Mouse (Mus musculus): ENCODE data around the gene Pde4c. TPM values are rescaled to one million over a fixed set of nuclear protein-coding genes. Genes with fewer than 3 reads are reported as not detected.

Pde4c gene
- total and polyA plus RNA-seq, 2 experiments from 2014 or later, result 0.39 to 0.77 TPM

DNA sequence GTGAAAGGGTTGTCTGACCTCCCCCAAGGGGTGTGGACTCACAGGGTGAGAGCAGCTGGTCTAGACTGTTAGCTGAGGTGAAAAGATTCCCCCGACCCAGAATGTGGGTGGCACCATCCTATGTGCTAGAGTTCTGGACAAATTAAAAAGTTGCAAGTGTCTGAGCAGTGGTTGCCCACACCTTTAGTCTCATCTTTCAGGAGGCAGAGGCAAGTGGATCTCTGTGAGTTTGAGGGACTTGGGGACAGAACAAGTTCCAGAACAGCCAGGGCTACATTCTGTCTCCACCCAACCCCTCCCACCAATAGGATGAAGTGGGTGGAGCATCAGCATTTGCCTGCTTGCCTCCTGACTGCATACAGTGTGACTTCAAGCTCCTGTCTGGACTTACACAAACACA, 38.6 kb downstream of the Pde4c start:
- no peak for ATAC-seq (ENCODE audit: low FRiP score)
- H3K36me3 ChIP-seq (ENCODE audit: insufficient read depth, low read length), result peaks cover 18% of the 10 kb centered on the region
- WGBS, result 92% methylated on average over 1 of the region's 1 CpGs

DNA sequence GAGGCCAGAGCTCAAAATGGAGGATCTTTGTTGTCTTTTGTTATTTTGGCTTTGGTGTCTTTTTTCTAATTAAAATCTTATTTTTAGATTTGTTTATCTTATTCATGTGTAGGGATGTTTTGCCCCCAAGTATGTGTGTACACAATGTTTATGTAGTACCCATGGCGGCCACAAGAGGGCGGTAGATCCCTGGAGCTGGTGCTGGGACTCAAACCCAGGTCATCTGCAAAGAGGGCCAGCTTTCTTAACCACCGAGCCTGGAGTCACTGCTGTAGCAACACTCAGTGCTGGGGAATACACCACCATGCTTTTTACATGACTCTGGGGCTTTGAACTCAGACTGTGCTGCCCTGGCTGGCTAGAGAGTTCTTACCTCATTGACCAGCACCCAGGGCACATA, 39.8 kb downstream of the Pde4c start:
- ATAC-seq (ENCODE audit: low FRiP score) (no peak), DNase-seq (ENCODE audit: low spot score) (peak; percentile 21)
- peaks cover 18% of the 10 kb centered on the region for H3K36me3 ChIP-seq (ENCODE audit: insufficient read depth, low read length)
- 9% methylated on average over 3 of the region's 3 CpGs for WGBS
- H3K9me3 ChIP-seq (ENCODE audit: low read length), result no peaks in the 10 kb centered on the region
- no peak overlapping the region for H3K4me3 ChIP-seq (ENCODE audit: low read depth, low read length)
- TF ChIP-seq CTCF (IDR thresholded peaks at IDR 0.05), result peak; percentile 81
- H3K4me1 ChIP-seq (ENCODE audit: insufficient read depth, low read length), result peaks cover 8% of the 10 kb centered on the region; the same call in 1 of the 2 replicates
- H3K27ac ChIP-seq (ENCODE audit: low read depth, low read length), result no peak overlapping the region
- H3K9ac ChIP-seq (replicated peaks; ENCODE audit: low read length, poor library complexity, severe bottlenecking), result no peak overlapping the region
- 0 out of 2 replicates have a peak, but pooled peaks cover 4% of the 10 kb centered on the region for H3K27me3 ChIP-seq (ENCODE audit: insufficient read depth, low read length)
- no peak overlapping the region for H3K4me2 ChIP-seq (ENCODE audit: low read depth, low read length, poor library complexity, severe bottlenecking)

More for the DNA sequence above, 38.6 kb downstream of the Pde4c start:
- TF ChIP-seq CTCF (IDR thresholded peaks at IDR 0.05), result no peak
- Histone ChIP-seq H3K4me2 (ENCODE audit: low read depth, low read length, poor library complexity, severe bottlenecking) (no peak overlapping the region), H3K4me3 (ENCODE audit: low read depth, low read length) (no peak overlapping the region), H3K4me1 (ENCODE audit: insufficient read depth, low read length) (peaks cover 8% of the 10 kb centered on the region; the same call in 1 of the 2 replicates), H3K27ac (ENCODE audit: low read depth, low read length) (no peak overlapping the region), H3K27me3 (ENCODE audit: insufficient read depth, low read length) (0 out of 2 replicates have a peak, but pooled peaks cover 4% of the 10 kb centered on the region), H3K9me3 (ENCODE audit: low read length) (no peaks in the 10 kb centered on the region), H3K9ac (replicated peaks; ENCODE audit: low read length, poor library complexity, severe bottlenecking) (no peak overlapping the region)
- no peak for DNase-seq (ENCODE audit: low spot score)

DNA sequence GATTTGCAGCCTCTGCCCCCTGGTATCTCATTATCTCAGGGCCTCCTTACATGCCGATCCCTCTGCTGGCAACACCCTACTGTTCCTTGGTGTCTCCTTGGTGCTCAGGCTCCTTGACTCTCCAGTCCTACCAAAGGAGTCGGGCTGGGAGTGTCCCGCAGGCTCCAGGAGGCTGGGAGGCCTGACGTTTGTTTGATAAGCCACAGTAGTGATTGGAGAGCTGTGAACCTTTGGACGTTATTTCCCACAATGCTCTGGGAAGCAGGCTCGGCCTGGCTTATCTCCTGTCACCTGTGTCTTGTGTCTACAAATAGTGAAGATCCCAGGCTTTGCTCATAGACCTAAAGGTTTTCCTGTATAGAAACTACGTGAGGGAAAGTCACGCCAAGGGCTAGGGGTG, 40.5 kb downstream of the Pde4c start:
- no peak overlapping the region for H3K9ac ChIP-seq (replicated peaks; ENCODE audit: low read length, poor library complexity, severe bottlenecking)
- no peak overlapping the region for H3K4me2 ChIP-seq (ENCODE audit: low read depth, low read length, poor library complexity, severe bottlenecking)
- WGBS, result 87% methylated on average over 8 of the region's 8 CpGs
- no peak overlapping the region for H3K4me3 ChIP-seq (ENCODE audit: low read depth, low read length)
- DNase-seq (ENCODE audit: low spot score), result no peak
- H3K9me3 ChIP-seq (ENCODE audit: low read length), result no peaks in the 10 kb centered on the region
- no peak for ATAC-seq (ENCODE audit: low FRiP score)
- H3K4me1 ChIP-seq (ENCODE audit: insufficient read depth, low read length), result peaks cover 8% of the 10 kb centered on the region; the same call in 1 of the 2 replicates
- no peak for TF ChIP-seq CTCF (IDR thresholded peaks at IDR 0.05)
- 0 out of 2 replicates have a peak, but pooled peaks cover 4% of the 10 kb centered on the region for H3K27me3 ChIP-seq (ENCODE audit: insufficient read depth, low read length)
- peaks cover 24% of the 10 kb centered on the region for H3K36me3 ChIP-seq (ENCODE audit: insufficient read depth, low read length)
- no peak overlapping the region for H3K27ac ChIP-seq (ENCODE audit: low read depth, low read length)

DNA sequence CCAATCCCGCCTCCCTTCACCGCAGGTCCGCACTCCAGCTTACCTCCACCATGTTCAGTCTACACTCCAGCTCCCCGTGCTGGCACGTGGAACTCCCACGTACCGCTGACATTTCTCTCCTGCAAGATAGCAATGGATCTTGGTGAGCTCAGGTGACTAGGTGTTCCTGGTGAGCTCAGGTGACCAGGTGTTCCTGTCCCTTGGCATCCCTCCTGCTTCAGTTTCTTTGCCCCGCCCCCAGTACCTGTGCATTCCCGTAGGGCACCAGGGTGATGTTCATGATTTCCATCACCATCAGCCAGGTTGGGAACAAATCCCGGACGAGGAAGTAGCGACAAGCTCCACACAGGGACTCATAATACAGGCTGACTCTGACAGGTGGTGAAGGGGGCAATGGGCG, 41.2 kb downstream of the Pde4c start:
- Histone ChIP-seq H3K4me1 (ENCODE audit: insufficient read depth, low read length) (peaks cover 7% of the 10 kb centered on the region; the same call in 1 of the 2 replicates), H3K9ac (replicated peaks; ENCODE audit: low read length, poor library complexity, severe bottlenecking) (no peak overlapping the region), H3K27ac (ENCODE audit: low read depth, low read length) (no peak overlapping the region), H3K27me3 (ENCODE audit: insufficient read depth, low read length) (0 out of 2 replicates have a peak, but pooled peaks cover 4% of the 10 kb centered on the region), H3K4me2 (ENCODE audit: low read depth, low read length, poor library complexity, severe bottlenecking) (no peak overlapping the region), H3K36me3 (ENCODE audit: insufficient read depth, low read length) (peaks cover 25% of the 10 kb centered on the region), H3K4me3 (ENCODE audit: low read depth, low read length) (no peak overlapping the region), H3K9me3 (ENCODE audit: low read length) (no peaks in the 10 kb centered on the region)
- DNase-seq (ENCODE audit: low spot score), result no peak
- TF ChIP-seq CTCF (IDR thresholded peaks at IDR 0.05), result no peak
- 92% methylated on average over 13 of the region's 13 CpGs for WGBS
- ATAC-seq (ENCODE audit: low FRiP score), result no peak

DNA sequence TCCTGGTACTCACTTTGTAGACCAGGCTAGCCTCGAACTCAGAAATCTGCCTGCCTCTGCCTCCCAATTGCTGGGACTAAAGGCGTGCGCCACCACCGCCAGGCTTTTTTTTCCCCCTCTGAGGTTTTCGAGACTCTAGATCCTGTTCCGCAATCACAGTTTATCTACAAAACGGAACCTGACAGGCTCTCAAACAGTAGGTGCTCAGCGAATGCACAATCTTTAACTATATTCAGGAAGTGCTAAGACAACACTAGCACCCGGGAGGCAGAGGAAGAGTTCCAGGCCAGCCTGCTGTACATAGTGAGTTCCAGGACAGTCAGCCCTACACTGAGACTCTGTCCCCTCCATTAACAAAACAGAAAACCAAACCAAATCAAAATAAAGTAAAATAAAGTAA, 41.8 kb downstream of the Pde4c start:
- 80% methylated on average over 9 of the region's 9 CpGs for WGBS
- Histone ChIP-seq H3K4me3 (ENCODE audit: low read depth, low read length) (peak overlapping the region; percentile 22; the same call in 1 of the 2 replicates), H3K36me3 (ENCODE audit: insufficient read depth, low read length) (peaks cover 28% of the 10 kb centered on the region), H3K4me2 (ENCODE audit: low read depth, low read length, poor library complexity, severe bottlenecking) (no peak overlapping the region; the same call in 1 of the 2 replicates), H3K9me3 (ENCODE audit: low read length) (no peaks in the 10 kb centered on the region), H3K27ac (ENCODE audit: low read depth, low read length) (no peak overlapping the region), H3K4me1 (ENCODE audit: insufficient read depth, low read length) (peaks cover under 1% of the 10 kb centered on the region; the same call in 1 of the 2 replicates), H3K27me3 (ENCODE audit: insufficient read depth, low read length) (0 out of 2 replicates have a peak, but pooled peaks cover 4% of the 10 kb centered on the region), H3K9ac (replicated peaks; ENCODE audit: low read length, poor library complexity, severe bottlenecking) (no peak overlapping the region)
- ATAC-seq (ENCODE audit: low FRiP score) (no peak), DNase-seq (ENCODE audit: low spot score) (no peak)
- no peak for TF ChIP-seq CTCF (IDR thresholded peaks at IDR 0.05)

DNA sequence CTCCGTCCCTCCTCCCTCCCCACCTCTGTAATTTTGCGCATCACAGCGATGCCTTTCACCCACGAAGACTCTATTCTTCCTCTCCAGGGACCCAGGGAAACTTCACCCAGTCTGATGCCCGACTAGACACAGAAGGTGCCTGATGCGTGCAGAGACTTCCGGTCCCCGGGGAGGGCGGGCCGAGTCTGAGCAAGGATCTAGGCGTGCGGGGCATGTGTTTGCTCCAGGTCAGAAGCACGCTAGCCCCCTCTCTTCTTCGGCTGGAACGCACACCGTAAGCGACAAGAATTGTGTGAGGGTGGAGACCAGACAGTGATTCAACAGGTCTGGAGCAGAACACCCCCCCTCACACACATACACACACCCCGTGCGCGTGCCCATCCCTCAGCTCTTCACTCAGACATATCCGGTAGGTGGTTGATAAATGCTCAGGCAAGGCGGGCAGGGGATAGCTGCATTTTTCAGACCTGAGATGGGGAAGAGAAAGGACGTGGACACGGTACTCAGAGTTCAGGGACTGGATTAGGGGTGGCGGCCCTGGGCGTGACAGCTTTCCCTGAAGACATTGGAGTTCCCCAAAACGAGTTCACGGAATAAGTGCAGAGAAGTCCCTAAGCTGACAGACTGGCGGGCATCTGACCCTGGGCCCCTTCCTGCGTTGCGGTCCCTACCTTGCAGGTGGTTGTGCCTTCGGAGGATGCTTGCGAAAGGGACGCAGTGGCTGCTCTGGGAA, 42.5 kb downstream of the Pde4c start:
- Histone ChIP-seq H3K4me1 (ENCODE audit: insufficient read depth, low read length) (no peaks in the 10 kb centered on the region; the same call in 1 of the 2 replicates), H3K36me3 (ENCODE audit: insufficient read depth, low read length) (peaks cover 35% of the 10 kb centered on the region), H3K9ac (replicated peaks; ENCODE audit: low read length, poor library complexity, severe bottlenecking) (peak overlapping the region; percentile 44; the same call in 1 of the 2 replicates), H3K27ac (ENCODE audit: low read depth, low read length) (no peak overlapping the region), H3K4me2 (ENCODE audit: low read depth, low read length, poor library complexity, severe bottlenecking) (peak overlapping the region; percentile 38), H3K4me3 (ENCODE audit: low read depth, low read length) (peak overlapping the region; percentile 22), H3K27me3 (ENCODE audit: insufficient read depth, low read length) (0 out of 2 replicates have a peak, but pooled peaks cover 4% of the 10 kb centered on the region), H3K9me3 (ENCODE audit: low read length) (no peaks in the 10 kb centered on the region)
- DNase-seq (ENCODE audit: low spot score) (no peak), ATAC-seq (ENCODE audit: low FRiP score) (no peak)
- no peak for TF ChIP-seq CTCF (IDR thresholded peaks at IDR 0.05)
- 5% methylated on average over 34 of the region's 34 CpGs for WGBS
